Mouse (Mus musculus) subcutaneous adipose tissue, adult 2 months (tissue): ENCODE measurements around the gene Ccdc142. TPM values are rescaled to one million over a fixed set of nuclear protein-coding genes. Genes with fewer than 3 reads are reported as not detected.

Experiments
- polyA plus RNA-seq: library from polyadenylated mRNA; depleted of rRNA; stranded (reverse); fragments of >200 nt; gene quantifications from 2 replicates; pipeline ENCODE4 v1.2.3, GENCODE M21; 2012; ENCODE audit warnings: low replicate concordance; rRNA removed

Ccdc142 gene
- polyA plus RNA-seq: 4.7 and 10.3 TPM in 2 replicates

DNA sequence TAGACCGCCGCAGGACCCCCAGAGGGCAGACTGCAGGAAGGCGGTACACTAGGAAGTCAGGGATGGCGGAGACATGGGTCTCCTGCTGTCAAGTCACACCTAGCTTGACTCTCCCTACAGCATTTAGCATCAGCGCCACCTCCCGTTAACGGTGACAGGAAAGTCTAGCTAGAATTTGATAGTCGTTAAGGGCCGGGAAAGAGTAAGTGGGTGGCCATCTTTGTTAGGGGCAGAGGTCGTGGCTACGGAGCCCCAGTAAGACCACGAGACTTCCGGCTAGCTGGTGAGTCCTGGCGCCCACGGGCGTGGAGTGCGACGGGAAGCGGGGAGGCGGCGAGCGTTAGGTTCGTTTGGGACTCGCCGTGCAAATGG lies at the start of gene Ccdc142, which contains the start of gene Gm42688:
Ccdc142 (plus strand) TSS at position 286 of the 372 bp plus-strand sequence.
Gm42688 (plus strand) TSS at position 302 of the 372 bp plus-strand sequence.

DNA sequence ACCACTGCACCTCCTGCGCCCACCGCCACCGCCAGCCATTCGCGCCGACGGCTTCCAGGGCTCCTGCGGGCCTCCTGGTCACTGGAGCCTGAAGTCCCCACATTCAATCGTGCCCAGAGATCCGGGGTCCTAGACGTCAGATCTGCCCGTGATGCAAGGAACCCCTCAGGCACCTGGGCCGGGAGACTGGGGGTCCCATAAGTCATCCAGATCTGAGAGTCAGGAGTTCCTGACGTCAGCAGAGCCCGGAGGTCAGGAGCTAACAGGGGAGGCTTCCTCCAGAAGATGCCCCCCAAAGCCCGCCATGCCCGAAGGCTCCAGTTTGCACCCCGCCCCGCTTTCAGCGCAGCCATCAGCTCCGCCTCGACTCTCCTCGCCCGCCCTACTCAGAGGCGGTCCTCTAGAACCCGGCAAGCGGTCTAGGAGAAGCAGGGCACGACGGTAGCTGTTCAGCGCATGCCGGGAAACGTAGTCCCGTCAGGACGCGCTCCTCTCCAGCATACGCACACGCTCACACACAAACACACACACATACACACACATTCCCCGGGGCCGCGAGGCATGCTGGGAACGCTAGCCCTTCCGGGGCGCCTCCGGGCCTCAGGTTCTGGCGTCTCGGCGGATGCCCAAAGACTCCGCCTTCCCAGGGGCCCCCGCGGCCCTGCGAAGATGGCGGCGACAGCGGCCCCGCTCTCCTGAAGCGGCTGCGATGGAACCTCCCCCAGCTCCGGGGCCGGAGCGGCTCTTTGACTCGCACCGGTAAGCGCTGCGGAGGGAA lies 47.1 kb upstream of the Ccdc142 start, which contains the start of gene Aup1:
Aup1 (plus strand) TSS at position 448 of the 778 bp plus-strand sequence.

DNA sequence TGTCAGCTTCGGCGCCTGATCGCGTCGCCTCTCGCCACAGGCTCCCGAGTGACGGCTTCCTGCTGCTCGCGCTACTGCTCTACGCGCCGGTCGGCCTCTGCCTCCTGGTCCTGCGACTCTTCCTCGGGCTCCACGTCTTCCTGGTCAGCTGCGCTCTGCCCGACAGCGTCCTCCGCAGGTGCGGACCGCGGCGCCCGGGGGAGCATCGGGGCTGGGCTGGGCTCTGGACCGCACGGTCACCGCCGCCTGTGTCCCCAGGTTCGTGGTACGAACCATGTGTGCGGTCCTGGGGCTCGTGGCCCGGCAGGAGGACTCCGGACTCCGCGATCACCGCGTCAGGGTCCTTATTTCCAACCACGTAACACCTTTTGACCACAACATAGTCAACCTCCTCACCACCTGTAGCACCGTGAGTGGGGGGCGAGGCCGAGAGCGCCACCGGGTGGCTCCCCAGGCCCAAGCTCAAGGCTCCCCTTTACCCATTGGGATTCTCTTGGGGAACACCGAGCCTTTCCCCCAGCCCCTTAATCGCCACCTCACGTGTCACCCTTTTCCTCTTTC lies 46.5 kb upstream of the Ccdc142 start, which contains the start of gene Htra2:
Htra2 (minus strand) TSS at position 403 of the 561 bp plus-strand sequence.

DNA sequence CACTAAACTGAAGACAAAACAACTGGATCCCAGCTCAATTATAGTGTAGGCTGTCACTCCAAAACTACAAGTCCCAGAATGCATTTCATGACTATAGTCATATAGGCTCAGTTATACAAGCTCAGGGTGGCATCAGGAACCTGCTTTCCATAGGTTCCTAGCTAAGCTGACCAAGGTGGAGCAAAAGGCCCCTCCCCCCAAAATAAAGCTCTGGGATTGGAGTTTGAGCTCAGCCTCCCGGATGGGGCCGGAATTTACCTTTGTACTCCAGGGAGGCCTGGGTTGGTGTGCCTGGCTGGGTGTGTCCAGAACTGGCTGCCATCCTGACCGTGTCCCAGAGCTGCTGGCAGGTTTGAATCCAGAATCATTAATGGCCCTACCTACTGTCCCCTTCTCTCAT lies 43.6 kb upstream of the Ccdc142 start, which contains the start of gene Dqx1:
Dqx1 (plus strand) TSS at position 55 of the 400 bp plus-strand sequence.

DNA sequence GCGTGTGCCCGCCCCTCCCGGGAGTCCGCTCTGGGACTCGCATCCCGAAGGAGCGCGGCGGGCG lies 31.3 kb upstream of the Ccdc142 start, which contains the start of gene Tlx2:
Tlx2 (minus strand) TSS at position 47 of the 64 bp plus-strand sequence.

DNA sequence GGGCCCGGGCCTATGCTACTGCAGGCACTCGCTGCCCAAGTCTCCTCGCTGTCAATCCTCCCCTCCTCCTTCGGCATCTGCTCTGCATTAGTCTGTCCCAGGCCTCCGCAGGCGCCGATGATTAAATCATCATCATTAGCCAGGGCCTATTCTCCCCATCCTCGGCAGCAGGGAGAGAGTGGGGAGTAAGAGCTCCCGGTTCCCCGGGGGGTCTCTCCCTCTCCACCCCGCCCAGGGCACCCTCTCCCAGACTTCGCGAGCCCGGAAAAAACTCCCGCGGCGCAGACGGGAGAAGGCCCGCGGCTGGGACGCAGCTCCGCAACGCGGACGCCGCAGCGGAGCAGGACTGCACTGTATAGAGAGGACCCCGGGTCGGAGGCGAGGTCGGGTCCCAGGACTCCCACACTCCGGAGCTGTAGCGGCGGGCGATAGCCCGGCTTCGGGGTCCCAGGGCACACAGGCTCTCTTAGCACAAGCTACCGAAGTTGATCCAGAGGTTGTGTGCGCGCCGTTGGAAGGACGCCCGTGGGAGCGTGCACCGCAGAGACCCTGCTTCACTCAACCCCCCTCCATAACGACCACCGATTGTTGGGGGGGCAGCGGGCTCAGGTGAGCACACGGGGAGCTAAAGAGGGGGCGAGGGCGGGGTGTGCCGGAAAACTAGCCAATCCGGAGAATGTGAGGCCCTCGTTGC lies 23.6 kb upstream of the Ccdc142 start, which contains the start of gene Pcgf1:
Pcgf1 (plus strand) TSS at position 240 of the 694 bp plus-strand sequence.

DNA sequence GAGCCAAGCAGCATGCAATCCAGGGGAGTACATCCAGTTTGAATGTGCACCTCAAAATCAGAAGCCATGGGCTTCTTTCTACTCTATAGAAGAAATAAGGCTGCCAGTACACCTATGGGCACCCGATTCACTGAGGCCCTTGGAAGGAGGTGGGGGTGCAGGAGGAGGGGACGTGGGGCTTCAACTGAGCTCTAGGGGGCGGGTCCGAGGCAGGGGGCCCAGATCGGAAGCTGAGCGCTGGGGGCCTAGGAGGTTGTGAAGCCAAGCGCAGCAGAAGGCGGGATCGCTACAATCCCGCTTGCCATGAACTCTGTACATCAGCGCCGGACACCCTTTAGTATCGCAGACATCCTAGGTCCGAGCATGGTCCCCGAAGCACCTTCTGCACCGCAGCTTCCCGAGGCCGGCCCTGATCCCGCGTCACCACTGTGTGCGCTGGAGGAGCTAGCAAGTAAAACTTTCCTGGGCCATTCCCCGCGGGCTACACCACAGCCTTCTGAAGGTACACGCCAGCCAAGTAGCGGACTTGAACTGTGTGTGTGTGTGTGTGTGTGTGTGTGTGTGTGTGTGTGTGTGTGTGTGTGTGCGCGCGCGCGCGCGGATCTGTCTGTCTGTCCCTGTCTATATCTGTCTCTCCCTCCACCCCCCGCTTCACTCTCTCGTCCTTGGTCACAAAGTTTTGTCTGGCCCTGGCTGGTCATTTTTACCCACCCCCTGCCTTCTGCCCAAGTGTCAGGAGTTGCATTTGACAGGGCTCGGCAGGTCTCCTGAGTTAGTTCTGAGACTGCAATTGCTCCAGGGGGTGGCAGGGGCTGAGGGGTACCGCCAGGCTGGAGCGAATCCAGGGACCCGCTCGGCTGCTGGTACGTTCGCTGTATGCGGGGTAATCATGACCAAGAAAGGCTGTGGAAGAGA lies 15.0 kb upstream of the Ccdc142 start, which contains the start of gene Lbx2:
Lbx2 (plus strand) TSS at position 247 of the 915 bp plus-strand sequence.

DNA sequence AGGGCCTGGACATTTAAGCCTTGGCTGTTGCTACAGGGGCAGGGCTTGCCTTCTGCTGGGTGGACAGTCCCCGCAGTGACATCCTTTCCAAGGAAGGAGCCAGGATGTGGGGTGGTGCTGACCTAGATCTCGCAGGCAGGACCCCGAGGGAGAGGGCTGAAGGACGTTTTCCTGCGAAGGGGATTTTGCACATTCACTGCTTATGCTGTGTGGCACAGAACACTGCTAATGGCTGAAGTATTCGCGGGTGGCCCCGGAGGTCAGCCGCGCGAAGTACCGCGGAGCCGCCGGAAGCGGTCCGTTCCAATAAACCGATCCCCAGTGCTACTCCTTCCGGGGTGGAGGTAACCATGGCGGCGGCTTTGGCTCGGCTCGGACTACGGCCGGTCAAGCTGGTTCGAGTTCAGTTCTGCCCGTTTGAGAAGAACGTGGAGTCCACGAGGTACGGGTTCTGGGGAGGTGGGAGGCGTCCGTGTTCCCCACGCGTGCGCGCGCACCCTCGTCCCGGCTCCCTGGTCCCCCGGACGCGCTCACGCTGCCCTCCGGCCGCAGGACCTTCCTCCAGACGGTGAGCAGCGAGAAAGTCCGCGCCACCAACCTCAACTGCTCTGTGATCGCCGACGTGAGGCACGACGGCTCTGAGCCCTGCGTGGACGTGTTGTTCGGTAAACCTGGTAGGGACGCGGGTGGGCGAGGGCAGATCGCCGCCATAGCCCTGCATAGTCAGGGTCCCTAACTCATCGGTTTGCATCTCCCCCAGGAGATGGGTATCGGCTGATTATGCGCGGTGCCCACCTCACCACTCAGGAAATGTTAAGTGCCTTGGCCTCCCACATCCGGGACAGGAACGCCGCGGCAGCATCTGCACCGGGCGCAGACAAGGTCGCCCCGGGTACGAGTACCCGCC lies 7.6 kb downstream of the Ccdc142 start, which contains the start of gene Mrpl53:
Mrpl53 (plus strand) TSS at position 279 of the 907 bp plus-strand sequence.

DNA sequence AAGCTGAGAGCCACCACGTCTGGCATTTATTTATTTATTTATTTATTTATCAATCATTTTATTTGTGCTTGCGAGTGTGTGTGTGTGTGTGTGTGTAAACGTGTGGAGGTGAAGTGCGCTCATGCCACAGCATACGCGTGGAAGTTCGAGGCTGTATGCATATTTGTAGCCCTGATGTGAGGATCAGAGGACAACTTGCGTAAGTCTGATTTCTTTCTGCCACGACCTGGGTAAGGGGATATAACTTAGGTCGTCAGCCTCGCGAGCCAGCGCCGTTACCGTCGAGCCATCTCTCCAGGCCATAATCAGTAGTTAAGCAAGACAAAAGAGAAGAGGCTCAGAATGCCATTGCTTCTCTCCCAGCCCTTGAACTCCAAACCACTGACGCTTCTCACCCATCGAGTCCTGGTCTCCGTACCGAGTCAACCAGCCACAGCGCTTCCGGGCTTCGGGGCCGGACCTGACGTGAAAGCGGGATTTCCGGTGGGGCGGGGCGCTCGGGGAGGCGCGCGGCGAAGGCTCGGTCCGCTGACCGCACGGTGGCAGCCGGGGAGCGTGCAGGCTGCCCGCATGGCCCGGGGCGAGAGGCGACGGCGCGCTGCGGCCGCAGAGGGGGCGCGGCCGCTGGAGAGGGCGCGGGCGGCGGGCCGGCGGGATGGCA lies 13.7 kb downstream of the Ccdc142 start, which contains the start of gene Mogs:
Mogs (plus strand) TSS at position 486 of the 661 bp plus-strand sequence.

DNA sequence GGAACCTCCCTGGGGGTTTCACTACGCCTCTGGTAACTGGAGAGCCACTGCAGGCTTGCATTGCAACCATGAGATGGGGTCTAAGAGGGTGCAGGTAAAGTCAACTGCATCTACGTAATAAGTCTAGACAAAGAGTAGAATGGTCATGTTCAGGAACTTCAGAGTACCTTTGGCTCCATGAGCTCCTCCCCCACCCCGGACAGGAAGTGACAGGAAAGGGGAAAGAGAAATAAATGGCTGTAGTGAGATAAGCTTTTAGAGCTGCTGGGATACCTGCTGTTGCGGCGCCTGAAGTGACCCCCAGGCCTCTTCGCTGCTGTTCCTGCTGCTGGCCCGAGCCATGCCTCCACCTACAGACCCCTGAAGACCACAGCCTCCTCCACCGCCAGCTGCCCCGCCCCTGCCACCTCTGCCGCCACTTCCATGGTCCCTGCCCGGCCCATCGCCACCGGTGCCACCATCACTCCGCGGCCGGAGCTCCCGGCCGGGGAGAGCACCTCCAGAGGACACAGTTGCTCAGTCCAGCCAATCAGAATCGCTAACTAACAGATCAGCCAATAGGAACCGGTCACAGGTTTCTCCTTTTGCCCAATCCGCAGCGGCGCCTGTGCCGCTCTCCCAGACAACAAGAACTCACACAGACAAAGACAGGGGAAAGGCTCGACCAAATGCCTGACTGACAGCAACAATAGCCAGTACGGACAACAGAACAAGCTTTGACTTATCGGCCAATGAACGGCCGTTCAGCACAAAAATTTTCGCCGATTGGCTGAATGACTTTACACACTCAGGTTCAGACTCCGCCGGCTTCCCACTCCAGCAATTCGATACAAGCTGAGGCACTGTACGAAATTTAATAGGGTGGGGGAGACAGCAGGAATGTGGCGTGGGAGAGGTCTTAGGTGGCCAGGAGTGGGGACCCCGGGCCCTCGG lies 19.8 kb downstream of the Ccdc142 start, which contains the start of gene Wbp1:
Wbp1 (minus strand) TSS at position 630 of the 933 bp plus-strand sequence.

DNA sequence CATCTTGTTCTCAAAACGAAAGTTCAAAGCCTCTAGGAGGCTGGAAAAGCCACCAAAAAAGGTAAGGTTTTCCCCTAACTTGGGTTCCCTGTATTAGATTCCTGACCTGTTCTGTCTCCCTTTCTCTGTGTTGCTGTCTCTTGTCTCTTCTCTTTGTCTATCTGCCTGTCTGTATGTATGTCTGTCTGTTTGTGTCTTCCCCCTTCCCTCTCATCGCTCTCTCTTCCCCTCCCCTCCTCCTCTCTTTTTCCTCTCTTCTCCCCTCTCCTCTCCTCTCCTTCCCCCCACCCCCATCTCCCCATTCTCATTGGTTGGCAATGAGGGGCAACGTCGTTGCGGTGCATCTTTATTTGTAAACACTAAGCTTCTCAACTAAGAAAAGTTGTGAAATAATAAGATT lies 23.9 kb downstream of the Ccdc142 start, which contains the start of gene Ino80b:
Ino80b (minus strand) TSS at position 101 of the 400 bp plus-strand sequence.

DNA sequence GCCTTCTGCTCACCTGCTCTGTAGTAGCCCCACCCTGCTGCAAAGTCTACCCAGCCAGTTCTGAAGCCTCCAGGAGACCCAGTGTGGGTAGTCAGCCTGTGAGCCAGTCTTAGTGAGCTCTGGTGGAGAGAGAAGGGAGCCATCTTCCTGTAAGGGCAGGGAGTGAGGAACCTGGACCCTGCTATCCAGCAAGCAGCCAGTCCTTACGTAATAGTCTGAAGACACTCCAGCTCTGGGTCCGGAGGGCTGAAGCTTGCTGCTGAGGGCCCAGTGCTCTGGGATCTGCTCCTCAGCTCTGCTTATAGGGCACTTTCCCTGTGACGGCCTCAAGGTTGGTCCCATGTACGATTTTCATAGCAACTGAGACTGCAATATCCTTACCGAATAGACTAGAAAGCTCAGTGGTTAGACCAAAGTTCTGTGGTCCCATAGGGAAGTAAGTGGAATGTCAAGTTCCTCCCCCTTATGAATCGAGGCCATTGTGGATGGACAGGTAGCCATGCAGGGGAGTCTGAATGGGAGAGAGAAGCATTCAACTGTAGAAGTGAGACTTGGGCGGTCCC lies 33.6 kb downstream of the Ccdc142 start, which contains the start of gene Rtkn:
Rtkn (plus strand) TSS at position 513 of the 563 bp plus-strand sequence.

DNA sequence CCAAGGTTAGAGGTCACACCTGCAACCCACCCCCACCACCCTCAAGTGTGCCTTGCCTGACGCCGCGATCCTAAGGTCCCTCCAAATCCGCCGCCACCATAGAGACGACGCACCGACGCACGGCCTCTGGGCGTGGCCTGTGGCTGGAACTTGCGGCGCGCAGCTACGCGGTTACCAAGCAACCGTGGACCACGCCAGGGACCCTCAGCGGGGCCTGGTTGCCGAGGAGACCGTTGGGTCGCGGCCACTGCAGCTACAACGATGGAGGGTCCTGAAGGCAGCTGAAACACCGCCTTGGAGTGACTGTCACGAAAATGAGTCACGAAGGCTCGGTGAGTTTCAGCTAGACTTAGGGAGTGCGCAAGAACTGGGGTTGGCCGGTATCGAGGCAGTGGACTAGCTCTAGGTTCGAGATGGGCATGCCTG lies 54.9 kb downstream of the Ccdc142 start, which contains the start of the genes Wdr54 and 1700003E16Rik:
Wdr54 (minus strand) TSS at position 139 of the 426 bp plus-strand sequence.
1700003E16Rik (plus strand) TSS at position 146 of the 426 bp plus-strand sequence.

Other genes starting within 250 kb of the Ccdc142 start
- 0.27 and 0.57 TPM in 2 replicates for gene Sema4f, start 161.8 kb upstream of the Ccdc142 start, polyA plus RNA-seq
- gene M1ap, start 154.7 kb upstream of the Ccdc142 start, polyA plus RNA-seq: 0.57 and 0.59 TPM in 2 replicates
- gene Dok1, start 68.1 kb upstream of the Ccdc142 start, polyA plus RNA-seq: 11.2 and 13.9 TPM in 2 replicates
- 10.1 and 23.6 TPM in 2 replicates for gene Loxl3, start 67.4 kb upstream of the Ccdc142 start, polyA plus RNA-seq
- 309 and 367 TPM in 2 replicates for gene Aup1, start 47.1 kb upstream of the Ccdc142 start, polyA plus RNA-seq
- 57.1 and 73.9 TPM in 2 replicates for gene Htra2, start 46.3 kb upstream of the Ccdc142 start, polyA plus RNA-seq
- 1.7 and 2.6 TPM in 2 replicates for gene Dqx1, start 43.8 kb upstream of the Ccdc142 start, polyA plus RNA-seq
- gene Tlx2, start 31.3 kb upstream of the Ccdc142 start, polyA plus RNA-seq: not detected in 2 replicates
- 21.1 and 28.1 TPM in 2 replicates for gene Pcgf1, start 23.7 kb upstream of the Ccdc142 start, polyA plus RNA-seq
- gene Lbx2, start 15.2 kb upstream of the Ccdc142 start, polyA plus RNA-seq: 2.4 and 3.2 TPM in 2 replicates
- 4.1 and 7.8 TPM in 2 replicates for gene Gm42688, start within 50 bp of the Ccdc142 start, polyA plus RNA-seq
- gene Mrpl53, start 7.4 kb downstream of the Ccdc142 start, polyA plus RNA-seq: 76.4 and 94.6 TPM in 2 replicates
- 27.7 and 77.1 TPM in 2 replicates for gene Mogs, start 13.9 kb downstream of the Ccdc142 start, polyA plus RNA-seq
- 165 and 170 TPM in 2 replicates for gene Wbp1, start 20.0 kb downstream of the Ccdc142 start, polyA plus RNA-seq
- 13.5 and 28.2 TPM in 2 replicates for gene Ino80b, start 23.8 kb downstream of the Ccdc142 start, polyA plus RNA-seq
- 19.8 and 52.2 TPM in 2 replicates for gene Rtkn, start 33.9 kb downstream of the Ccdc142 start, polyA plus RNA-seq
- gene Wdr54, start 54.8 kb downstream of the Ccdc142 start, polyA plus RNA-seq: 1.1 and 6.5 TPM in 2 replicates
- 0.11 and 0.48 TPM in 2 replicates for gene 1700003E16Rik, start 54.8 kb downstream of the Ccdc142 start, polyA plus RNA-seq
- gene Dctn1, start 64.3 kb downstream of the Ccdc142 start, polyA plus RNA-seq: 126 and 138 TPM in 2 replicates
- 0.05 and 0.11 TPM in 2 replicates for gene Slc4a5, start 118.2 kb downstream of the Ccdc142 start, polyA plus RNA-seq
- gene Mthfd2, start 224.3 kb downstream of the Ccdc142 start, polyA plus RNA-seq: 3.6 and 9.0 TPM in 2 replicates
- gene Mob1a, start 224.4 kb downstream of the Ccdc142 start, polyA plus RNA-seq: 34.8 and 47.1 TPM in 2 replicates
- gene Bola3, start 247.5 kb downstream of the Ccdc142 start, polyA plus RNA-seq: 19.9 and 37.7 TPM in 2 replicates